Mouse (Mus musculus): ENCODE measurements at regions not wholly inside any gene's neighbourhood (a gene's known extent, or its start where the extent isn't known, plus 50 kb on each side); places are given as distances from the start of the nearest gene placed in this dataset.
"Not testable (repeated sequence)": the region's sequence is repeated elsewhere in the genome, so short reads cannot be mapped to it uniquely, and the experiment has no call there.

DNA sequence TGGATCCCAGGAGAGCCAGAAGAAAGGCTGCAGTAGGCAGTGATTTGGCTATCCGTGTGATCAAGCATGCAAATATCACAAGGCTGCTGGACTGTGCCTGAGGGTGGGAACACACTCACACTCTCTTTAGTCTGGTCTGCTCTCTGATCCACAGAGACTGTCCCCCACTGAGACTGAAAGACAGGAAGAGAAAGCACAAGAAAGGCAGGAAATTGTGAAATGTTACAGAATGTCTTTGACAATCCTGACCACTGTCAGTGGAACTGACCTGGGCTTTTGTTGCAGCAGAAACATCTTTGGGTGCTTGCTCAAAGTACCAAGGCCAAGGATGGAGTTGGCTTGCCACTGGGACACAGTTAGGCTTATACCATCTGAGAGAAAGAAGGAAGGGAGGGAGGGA lies 52.3 kb upstream of the Gpd2 start:
- no peak for DNase-seq (ENCODE audit: low spot score)

DNA sequence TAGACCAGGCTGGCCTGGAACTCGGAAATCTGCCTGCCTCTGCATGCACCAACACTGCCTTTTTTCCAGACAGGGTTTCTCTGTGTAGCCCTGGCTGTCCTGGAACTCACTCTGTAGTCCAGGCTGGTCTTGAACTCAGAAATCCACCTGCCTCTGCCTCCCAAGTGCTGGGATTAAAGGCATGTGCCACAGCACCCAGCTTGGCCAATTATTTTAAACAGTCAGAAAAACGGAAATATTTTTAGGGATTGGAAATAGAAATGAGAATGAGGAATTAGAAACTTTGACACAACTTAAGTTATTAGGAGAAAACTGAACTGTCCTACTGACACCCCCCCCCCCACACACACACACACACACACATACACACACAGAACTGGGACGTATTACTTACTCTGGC lies 54.3 kb upstream of the Gpd2 start:
- DNase-seq (ENCODE audit: low spot score): not testable (repeated sequence)

DNA sequence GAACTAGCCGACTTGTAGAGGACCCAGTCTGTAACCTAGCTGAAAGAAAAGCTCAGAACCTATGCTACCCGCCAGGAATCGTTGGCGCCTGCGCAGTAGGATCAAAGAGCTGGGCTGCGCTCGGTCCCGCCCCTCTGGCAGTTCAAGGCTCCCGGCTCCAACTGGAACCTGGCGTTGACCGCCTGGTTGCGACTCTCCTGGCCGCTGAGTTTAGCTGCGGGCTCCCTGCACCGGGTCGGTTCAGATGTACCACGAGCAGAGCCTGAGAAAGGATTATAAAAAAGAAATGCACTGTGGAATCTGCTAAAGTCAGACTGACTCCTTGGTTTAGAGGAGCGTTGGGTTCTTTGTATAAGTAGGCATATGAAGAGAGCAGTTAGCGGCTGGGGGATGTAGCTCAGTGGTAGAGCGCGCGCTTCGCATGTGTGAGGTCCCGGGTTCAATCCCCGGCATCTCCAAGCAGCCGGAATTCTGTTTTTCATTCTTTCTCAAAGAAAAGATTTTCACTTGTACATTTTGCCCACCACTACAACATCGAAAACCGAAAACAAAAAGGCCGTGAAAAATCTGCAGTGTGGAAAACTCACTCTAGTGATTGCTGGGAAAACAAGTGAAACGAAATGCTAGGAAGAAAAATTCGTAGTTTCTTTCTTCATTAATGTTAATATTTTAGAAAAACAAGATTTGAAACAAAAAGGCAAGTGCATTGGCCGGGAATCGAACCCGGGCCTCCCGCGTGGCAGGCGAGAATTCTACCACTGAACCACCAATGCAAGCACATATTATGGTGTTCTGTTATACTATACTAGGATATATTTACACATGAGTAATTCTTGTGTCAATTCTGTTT lies 55.5 kb upstream of the Gpd2 start:
- DNase-seq (ENCODE audit: low spot score): peak; percentile 96

DNA sequence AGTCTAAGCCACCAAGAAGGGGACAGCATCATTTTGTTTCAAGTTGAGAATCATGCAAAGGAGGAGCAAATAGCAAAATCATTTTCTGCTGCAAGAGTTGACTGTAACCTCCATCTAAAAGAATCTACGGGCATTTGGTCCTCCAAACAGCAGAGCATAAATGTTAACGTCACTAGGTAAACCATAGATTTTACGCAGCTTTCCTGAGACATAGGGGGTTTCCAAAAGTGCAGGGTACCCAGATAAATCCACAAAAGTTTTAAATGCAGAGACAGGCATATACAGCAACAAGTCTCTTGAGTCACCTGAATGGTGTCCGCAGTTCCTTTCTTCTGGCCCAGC lies 56.1 kb upstream of the Gpd2 start:
- no peak for DNase-seq (ENCODE audit: low spot score)

DNA sequence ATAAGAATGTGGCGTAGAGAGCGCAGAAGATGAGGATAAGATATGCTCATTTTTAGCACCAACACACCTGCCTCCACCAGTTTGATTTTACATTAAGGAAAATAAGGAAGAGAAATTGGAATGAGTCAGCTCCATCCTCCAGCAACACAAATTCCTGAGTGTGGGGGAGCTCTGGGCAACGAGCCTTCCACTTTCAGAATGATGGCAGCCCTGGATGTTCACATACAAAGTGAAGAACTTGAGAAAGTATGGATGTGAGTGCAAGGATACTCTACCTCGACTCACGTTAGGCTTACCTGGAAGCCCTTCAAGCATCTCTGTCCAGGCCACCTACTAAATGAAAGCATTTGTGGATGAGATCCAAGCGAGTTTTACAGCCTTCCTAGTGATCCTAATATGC lies 54.3 kb upstream of the Nr4a2 start:
- no peak for DNase-seq (ENCODE audit: low spot score)

DNA sequence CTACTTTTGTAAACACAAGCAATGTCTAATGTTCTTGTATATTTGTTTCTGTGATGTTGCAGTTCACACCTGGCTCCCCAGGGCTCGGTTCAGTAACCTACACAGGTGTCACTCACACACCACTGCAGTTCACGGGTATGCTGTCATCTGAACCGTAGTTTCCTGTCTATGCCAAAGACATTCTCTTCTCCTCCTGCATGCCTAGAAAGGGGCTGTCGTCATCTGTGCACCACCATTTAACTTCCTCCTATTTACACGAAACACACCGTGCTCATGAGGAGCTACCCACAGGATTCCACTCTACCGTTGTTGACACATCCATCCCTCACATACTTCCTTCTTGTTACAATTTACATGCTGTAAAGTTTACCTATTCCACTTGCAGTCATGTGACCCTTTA lies 52.7 kb upstream of the Nr4a2 start:
- no peak for DNase-seq (ENCODE audit: low spot score)

DNA sequence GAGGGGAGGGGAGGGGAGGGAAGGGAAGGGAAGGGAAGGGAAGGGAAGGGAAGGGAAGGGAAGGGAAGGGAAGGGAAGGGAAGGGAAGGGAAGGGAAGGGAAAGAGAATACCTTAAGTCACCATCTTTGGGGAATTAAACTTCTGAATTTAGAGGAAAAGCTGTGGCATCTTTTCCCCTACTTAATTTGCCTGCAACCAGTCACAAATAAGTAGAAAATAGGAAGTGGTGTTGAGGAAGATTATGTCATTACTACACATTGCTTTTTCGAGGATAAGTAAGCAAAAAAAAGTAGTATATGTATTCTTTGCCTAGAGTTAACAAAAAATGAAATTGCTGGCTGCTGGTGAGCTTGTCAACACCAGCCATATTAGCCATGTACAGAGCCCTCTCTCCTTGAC lies 51.4 kb upstream of the Nr4a2 start:
- no peak for DNase-seq (ENCODE audit: low spot score)
